Mouse (Mus musculus) B cell, adult 62 days (primary cell): Measurements from ENCODE around the gene Tmppe. TPM values are rescaled to one million over a fixed set of nuclear protein-coding genes. Genes with fewer than 3 reads are reported as not detected.

Source experiments
- total RNA-seq: library from RNA; stranded (reverse); gene quantifications from 4 replicates; pipeline ENCODE4 v1.2.4, GENCODE M21; 2023

The Tmppe gene
- 7.9 to 10.6 TPM (median 9.8 TPM) in 4 replicates for total RNA-seq

DNA sequence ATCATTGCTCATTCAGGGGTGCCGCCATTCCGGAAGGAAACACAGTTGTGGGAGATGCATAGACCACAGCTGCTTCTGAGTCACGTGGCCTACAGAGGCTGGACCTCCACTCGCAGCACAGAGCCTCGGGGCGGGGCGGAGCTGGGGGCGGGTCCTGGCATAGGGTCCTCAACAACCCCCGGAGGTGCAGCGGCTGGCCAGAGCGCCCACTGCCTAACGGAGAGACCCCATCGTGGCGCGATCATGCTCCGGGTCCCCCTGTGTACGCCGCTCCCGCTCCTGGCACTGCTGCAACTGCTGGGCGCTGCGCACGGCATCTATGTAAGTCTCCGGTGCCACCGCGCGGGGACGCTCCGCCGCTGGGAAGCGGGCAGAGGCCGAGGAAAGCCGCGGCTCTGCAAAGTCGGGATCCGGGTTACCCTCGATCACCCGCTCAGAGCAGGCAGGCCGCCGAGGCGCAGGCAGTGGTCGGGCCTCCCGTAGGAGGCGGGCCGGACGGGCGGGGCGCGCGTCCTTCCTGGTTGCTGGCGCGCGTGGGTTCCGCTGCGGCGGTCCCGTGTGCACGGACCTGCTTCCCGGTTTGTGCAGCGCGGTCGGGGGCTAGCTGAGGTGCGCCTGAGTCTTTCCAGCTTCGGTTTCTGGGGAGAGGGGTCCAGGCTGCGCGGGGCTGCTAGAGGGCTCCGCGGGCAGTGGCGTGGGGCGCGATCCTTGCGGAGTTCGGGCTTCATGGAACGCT, at the start of gene Tmppe, which contains the start of gene Glb1:
Gene Tmppe, plus strand, starts transcription at position 157 of the 736 bp plus-strand sequence.
Gene Glb1, plus strand, starts transcription at position 128 of the 736 bp plus-strand sequence.

DNA sequence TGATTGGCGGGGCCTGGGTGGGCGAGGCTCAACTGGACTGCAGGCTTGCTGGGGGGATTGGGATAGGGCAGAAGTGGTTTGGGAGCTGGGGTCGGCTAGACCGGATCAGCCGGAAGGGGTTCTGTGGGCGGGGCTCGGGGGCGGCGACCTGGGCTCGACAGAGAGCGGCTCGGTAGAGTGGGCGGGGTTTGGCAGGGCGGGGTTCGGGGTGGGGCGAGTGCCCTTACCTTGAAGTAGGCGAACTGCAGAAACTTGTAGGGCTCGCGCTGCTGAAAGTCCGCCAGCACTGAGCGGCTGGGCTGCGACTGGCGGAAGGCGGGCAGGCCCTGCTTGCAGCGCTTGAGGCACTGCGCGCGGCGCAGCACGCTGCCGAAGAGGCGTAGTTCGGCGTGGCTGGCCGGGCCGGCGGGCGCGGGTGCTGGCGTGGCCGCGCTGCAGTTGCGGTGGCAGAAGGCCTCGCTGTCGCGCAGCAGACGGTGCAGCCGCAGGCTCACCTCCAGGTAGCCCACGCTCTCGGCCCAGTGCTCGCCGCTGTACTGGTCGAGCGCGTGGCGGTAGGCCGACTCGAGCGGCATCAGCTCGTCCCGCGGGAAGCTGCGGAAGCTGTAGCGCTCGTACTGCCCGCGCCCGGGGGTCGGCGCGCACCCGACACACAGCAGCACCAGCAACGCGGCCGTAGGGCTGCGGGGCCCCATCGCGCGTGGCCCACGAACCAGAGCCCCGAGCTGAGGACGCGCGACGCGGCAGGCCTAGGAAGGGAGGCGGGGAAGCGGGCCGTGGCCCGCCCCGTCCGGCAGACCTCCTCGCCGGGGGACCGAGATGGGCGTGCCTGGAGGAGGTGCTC, 10.8 kb upstream of the Tmppe start, which contains the start of gene Crtap:
Gene Crtap, minus strand, starts transcription at position 771 of the 844 bp plus-strand sequence.

Other genes with a start within 250 kb of the Tmppe start
- 2.2 to 2.9 TPM in 2 of 4 replicates, not detected in the others for gene Bcl2a1c, start 71.0 kb upstream of the Tmppe start, total RNA-seq
- gene Crtap, start 10.4 kb upstream of the Tmppe start, total RNA-seq: 5.8 to 8.0 TPM (median 6.4 TPM) in 4 replicates
- gene Glb1, start within 50 bp of the Tmppe start, total RNA-seq: 20.5 to 24.2 TPM (median 22.4 TPM) in 4 replicates
- gene Ccr4, start 103.8 kb downstream of the Tmppe start, total RNA-seq: not detected in 4 replicates
- gene C130032M10Rik, start 114.6 kb downstream of the Tmppe start, total RNA-seq: not detected in 4 replicates
- gene Trim71, start 163.3 kb downstream of the Tmppe start, total RNA-seq: not detected in 4 replicates
- 74.9 to 79.2 TPM (median 76.8 TPM) in 4 replicates for gene Cnot10, start 239.1 kb downstream of the Tmppe start, total RNA-seq